Mouse (Mus musculus) midbrain, embryonic 16.5 days (tissue): ENCODE data around the gene Cyp2d10. TPM values are rescaled to one million over a fixed set of nuclear protein-coding genes. Genes with fewer than 3 reads are reported as not detected.
"Not testable (repeated sequence)": the region's sequence is repeated elsewhere in the genome, so short reads cannot be mapped to it uniquely, and the experiment has no call there.

Source experiments
- ATAC-seq: fragments of 200-750 bp; cut with Nextera tagmentation; 2 replicates; pipeline ENCODE4 v1.8.0; 2017; ENCODE audit warnings: moderate TSS enrichment
- H3K27ac ChIP-seq: fragments of 300-500 bp; sonication (generic); 2 replicates; pipeline ENCODE4 v1.5.1; 2014; ENCODE audit warnings: mild to moderate bottlenecking, low read length, mixed read lengths
- H3K27me3 ChIP-seq: fragments of 300-500 bp; sonication (generic); 2 replicates; pipeline ENCODE4 v1.6.1; 2014; ENCODE audit warnings: low read depth, low read length, mixed read lengths; ENCODE audit not compliant: control insufficient read depth, insufficient read depth
- H3K36me3 ChIP-seq: fragments of 300-500 bp; sonication (generic); 2 replicates; pipeline ENCODE4 v1.6.1; 2014; ENCODE audit warnings: mild to moderate bottlenecking, low read length, moderate library complexity, mixed read lengths; ENCODE audit not compliant: control insufficient read depth, insufficient read depth
- H3K4me1 ChIP-seq: fragments of 300-500 bp; sonication (generic); 2 replicates; pipeline ENCODE4 v1.6.1; 2014; ENCODE audit warnings: mild to moderate bottlenecking, low read length, mixed read lengths; ENCODE audit not compliant: control insufficient read depth, insufficient read depth
- H3K4me2 ChIP-seq: fragments of 300-500 bp; sonication (generic); 2 replicates; pipeline ENCODE4 v1.6.1; 2014; ENCODE audit warnings: mild to moderate bottlenecking, low read length, mixed read lengths
- H3K4me3 ChIP-seq: fragments of 300-500 bp; sonication (generic); 2 replicates; pipeline ENCODE4 v1.5.1; 2014; ENCODE audit warnings: low read depth, mild to moderate bottlenecking, low read length, moderate library complexity, mixed read lengths
- H3K9ac ChIP-seq: fragments of 300-500 bp; sonication (generic); 2 replicates; pipeline ENCODE4 v1.6.1; 2014; ENCODE audit warnings: low read depth, low read length, mixed read lengths
- H3K9me3 ChIP-seq: fragments of 300-500 bp; sonication (generic); replicated peaks from 2 replicates; pipeline ENCODE4 v1.6.1; 2014; ENCODE audit warnings: mild to moderate bottlenecking, low read length, mixed read lengths; ENCODE audit not compliant: control insufficient read depth, poor library complexity, severe bottlenecking
- WGBS: fragments of 180-500 bp; shearing (Covaris S2); extraction: QIAGEN DNeasy Blood & Tissue Kit; methylation state at CpG from one replicate; pipeline ENCODE4 v1.1.7; 2014; 5-methylcytosine and 5-hydroxymethylcytosine counted together
- polyA plus RNA-seq: library from polyadenylated mRNA; unstranded; fragments of >200 nt; fragmentation: Nextera tagmentation; extraction: Ambion mirVana; gene quantifications from 2 replicates; pipeline ENCODE4 v1.2.1, GENCODE M21; 2015

The Cyp2d10 gene
- polyA plus RNA-seq, 1 experiment from 2014 or later = not detected

GRCm38 (mm10) chr15:82372991-82373390 is 34.0 kb downstream of the Cyp2d10 start:
- H3K4me2 ChIP-seq = no peak overlapping the region

GRCm38 (mm10) chr15:82372446-82372845 is 34.5 kb downstream of the Cyp2d10 start:
- Histone ChIP-seq H3K36me3 (no peaks in the 10 kb centered on the region), H3K4me3 (no peak overlapping the region), H3K4me1 (no peaks in the 10 kb centered on the region), H3K9me3 (no peaks in the 10 kb centered on the region), H3K27ac (no peak overlapping the region), H3K27me3 (no peaks in the 10 kb centered on the region), H3K4me2 (no peak overlapping the region), H3K9ac (no peak overlapping the region)
- no peak for ATAC-seq
- 91% methylated on average over 6 of the region's 6 CpGs for WGBS

More at GRCm38 (mm10) chr15:82372991-82373390, 34.0 kb downstream of the Cyp2d10 start:
- WGBS = 92% methylated on average over 5 of the region's 5 CpGs
- H3K9me3 ChIP-seq = no peaks in the 10 kb centered on the region
- H3K4me3 ChIP-seq = no peak overlapping the region
- H3K9ac ChIP-seq = no peak overlapping the region
- H3K27me3 ChIP-seq = no peaks in the 10 kb centered on the region
- ATAC-seq = no peak
- H3K27ac ChIP-seq = no peak overlapping the region
- H3K4me1 ChIP-seq = no peaks in the 10 kb centered on the region
- H3K36me3 ChIP-seq = no peaks in the 10 kb centered on the region

- no peak for ATAC-seq
- Histone ChIP-seq H3K27me3 (no peaks in the 10 kb centered on the region), H3K9ac (no peak overlapping the region), H3K36me3 (no peaks in the 10 kb centered on the region), H3K4me1 (no peaks in the 10 kb centered on the region), H3K27ac (no peak overlapping the region), H3K9me3 (no peaks in the 10 kb centered on the region), H3K4me2 (no peak overlapping the region), H3K4me3 (no peak overlapping the region)
- WGBS = 81% methylated on average over 1 of the region's 1 CpGs
Measured at GRCm38 (mm10) chr15:82368851-82369250, 38.1 kb downstream of the Cyp2d10 start.

GRCm38 (mm10) chr15:82368146-82368545 is 38.8 kb downstream of the Cyp2d10 start:
- WGBS = 95% methylated on average over 4 of the region's 4 CpGs
- no peak for ATAC-seq
- no peaks in the 10 kb centered on the region for H3K9me3 ChIP-seq
- H3K27ac ChIP-seq = no peak overlapping the region
- H3K4me3 ChIP-seq = no peak overlapping the region
- no peaks in the 10 kb centered on the region for H3K27me3 ChIP-seq
- H3K4me1 ChIP-seq = no peaks in the 10 kb centered on the region
- no peak overlapping the region for H3K4me2 ChIP-seq
- H3K9ac ChIP-seq = no peak overlapping the region
- H3K36me3 ChIP-seq = no peaks in the 10 kb centered on the region

GRCm38 (mm10) chr15:82364561-82364960 is 42.4 kb downstream of the Cyp2d10 start:
- 12% methylated on average over 6 of the region's 9 CpGs for WGBS
- ATAC-seq = not testable (repeated sequence)

GRCm38 (mm10) chr15:82363801-82364200 is 43.2 kb downstream of the Cyp2d10 start:
- H3K9me3 ChIP-seq, H3K4me1 ChIP-seq, H3K4me2 ChIP-seq, H3K36me3 ChIP-seq, H3K4me3 ChIP-seq, ATAC-seq, H3K27ac ChIP-seq, H3K27me3 ChIP-seq, H3K9ac ChIP-seq: not testable (repeated sequence)
- WGBS = 86% methylated on average over 7 of the region's 12 CpGs

More at GRCm38 (mm10) chr15:82364561-82364960, 42.4 kb downstream of the Cyp2d10 start:
- H3K9ac ChIP-seq, H3K36me3 ChIP-seq, H3K9me3 ChIP-seq, H3K4me3 ChIP-seq, H3K4me1 ChIP-seq, H3K27ac ChIP-seq, H3K4me2 ChIP-seq, H3K27me3 ChIP-seq: not testable (repeated sequence)

GRCm38 (mm10) chr15:82362234-82362633 is 44.8 kb downstream of the Cyp2d10 start:
- Histone ChIP-seq H3K27ac (no peak overlapping the region), H3K36me3 (no peaks in the 10 kb centered on the region), H3K27me3 (no peaks in the 10 kb centered on the region), H3K9me3 (no peaks in the 10 kb centered on the region), H3K9ac (no peak overlapping the region), H3K4me2 (no peak overlapping the region), H3K4me3 (no peak overlapping the region), H3K4me1 (no peaks in the 10 kb centered on the region)
- ATAC-seq = no peak
- WGBS = 86% methylated on average over 3 of the region's 4 CpGs

GRCm38 (mm10) chr15:82361459-82362018 is 45.5 kb downstream of the Cyp2d10 start:
- H3K36me3 ChIP-seq = no peaks in the 10 kb centered on the region
- no peak overlapping the region for H3K27ac ChIP-seq
- no peak overlapping the region for H3K4me3 ChIP-seq
- no peak overlapping the region for H3K4me2 ChIP-seq
- ATAC-seq = no peak
- no peaks in the 10 kb centered on the region for H3K27me3 ChIP-seq
- no peak overlapping the region for H3K9ac ChIP-seq
- H3K9me3 ChIP-seq = no peaks in the 10 kb centered on the region
- WGBS = 81% methylated on average over 11 of the region's 11 CpGs
- no peaks in the 10 kb centered on the region for H3K4me1 ChIP-seq

GRCm38 (mm10) chr15:82358431-82359260 is 48.3 kb downstream of the Cyp2d10 start:
- 69% methylated on average over 22 of the region's 22 CpGs for WGBS
- Histone ChIP-seq H3K4me2 (no peak overlapping the region), H3K9me3 (no peaks in the 10 kb centered on the region), H3K27me3 (no peaks in the 10 kb centered on the region), H3K4me3 (no peak overlapping the region), H3K4me1 (peaks cover 5% of the 10 kb centered on the region), H3K36me3 (no peaks in the 10 kb centered on the region), H3K9ac (no peak overlapping the region), H3K27ac (no peak overlapping the region)
- ATAC-seq = no peak
